Mouse (Mus musculus): ENCODE results near the gene Prr13.

DNA sequence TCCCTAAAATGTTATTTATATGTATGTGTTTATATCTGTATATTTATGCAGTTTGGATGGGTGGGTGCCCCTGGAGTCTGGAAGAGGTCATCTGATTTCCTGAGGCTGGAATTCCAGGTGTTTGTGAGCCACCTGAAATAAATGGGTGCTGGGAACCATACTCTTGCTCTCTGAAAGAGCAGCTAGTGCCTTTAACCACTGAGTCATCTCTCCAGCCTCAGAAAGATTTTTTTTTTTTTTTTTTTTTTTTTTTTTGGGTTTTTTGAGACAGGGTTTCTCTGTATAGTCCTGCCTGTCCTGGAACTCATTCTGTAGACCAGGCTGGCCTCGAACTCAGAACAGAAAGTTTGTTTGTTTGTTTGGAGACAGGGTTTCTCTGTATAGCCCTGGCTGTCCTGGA lies 47.8 kb upstream of the Prr13 start:
- TF ChIP-seq CTCF (IDR thresholded peaks at IDR 0.05; ENCODE audit: borderline replicate concordance, control insufficient read depth, extremely low read depth, insufficient read depth, low read length, poor library complexity) (no peak), POLR2A (IDR thresholded peaks at IDR 0.05; ENCODE audit: control insufficient read depth, extremely low read depth, insufficient read depth, low read length, poor library complexity) (no peak)

All from thymus, adult 2 months (tissue).